Mouse (Mus musculus) embryonic facial prominence, embryonic 10.5 days (tissue): ENCODE results near the gene Mrc2. TPM values are rescaled to one million over a fixed set of nuclear protein-coding genes. Genes with fewer than 3 reads are reported as not detected.

Experiments used
- DNase-seq: peaks from one replicate; pipeline ENCODE4 v3.0.0-alpha.2; 2017; ENCODE audit warnings: low spot score
- H3K27ac ChIP-seq: fragments of 300-500 bp; sonication (generic); replicated peaks from 2 replicates; pipeline ENCODE4 v1.5.1; 2016; ENCODE audit warnings: mild to moderate bottlenecking
- H3K27me3 ChIP-seq: fragments of 300-500 bp; sonication (generic); replicated peaks from 2 replicates; pipeline ENCODE4 v1.6.1; 2016; ENCODE audit warnings: low read depth, mild to moderate bottlenecking; ENCODE audit not compliant: poor library complexity, severe bottlenecking
- H3K36me3 ChIP-seq: fragments of 300-500 bp; sonication (generic); replicated peaks from 2 replicates; pipeline ENCODE4 v1.6.1; 2016; ENCODE audit warnings: mild to moderate bottlenecking, moderate library complexity
- H3K4me1 ChIP-seq: fragments of 300-500 bp; sonication (generic); 2 replicates; pipeline ENCODE4 v1.6.1; 2016
- H3K4me3 ChIP-seq: fragments of 300-500 bp; sonication (generic); 2 replicates; pipeline ENCODE4 v1.5.1; 2016; ENCODE audit warnings: mild to moderate bottlenecking, moderate library complexity
- H3K9me3 ChIP-seq: fragments of 300-500 bp; sonication (generic); 2 replicates; pipeline ENCODE4 v1.6.1; 2016; ENCODE audit warnings: mild to moderate bottlenecking
- WGBS: fragments of 180-500 bp; shearing (Covaris S2); methylation state at CpG from one replicate; pipeline ENCODE4 v1.1.7; 2016; 5-methylcytosine and 5-hydroxymethylcytosine counted together
- polyA plus RNA-seq: library from polyadenylated mRNA; unstranded; fragments of >200 nt; fragmentation: Nextera tagmentation; extraction: Ambion mirVana; gene quantifications from 2 replicates; pipeline ENCODE4 v1.2.1, GENCODE M21; 2016

Mrc2 gene
- 26.9 and 27.6 TPM in 2 replicates for polyA plus RNA-seq

GRCm38 (mm10) chr11:105292124-105293071 lies at the start of gene Mrc2:
Mrc2 (plus strand) TSS chr11:105292643.
- under 1% methylated on average over 75 of the region's 75 CpGs for WGBS
- peaks cover 68% of the 10 kb centered on the region for H3K4me1 ChIP-seq
- peak; percentile 90 for DNase-seq
- peak within 1 kb of the TSS; percentile 96 for H3K27ac ChIP-seq
- no peaks in the 10 kb centered on the region for H3K27me3 ChIP-seq
- H3K36me3 ChIP-seq: peaks cover 53% of the 10 kb centered on the region
- H3K9me3 ChIP-seq: no peaks in the 10 kb centered on the region
- H3K4me3 ChIP-seq: peak within 1 kb of the TSS; percentile 79

GRCm38 (mm10) chr11:105246369-105246768 lies 46.1 kb upstream of the Mrc2 start:
- DNase-seq: no peak
- Histone ChIP-seq H3K4me3 (no peak overlapping the region), H3K36me3 (peaks cover 100% of the 10 kb centered on the region), H3K9me3 (no peaks in the 10 kb centered on the region), H3K27me3 (no peaks in the 10 kb centered on the region), H3K27ac (no peak overlapping the region), H3K4me1 (no peaks in the 10 kb centered on the region)
- WGBS: 97% methylated on average over 1 of the region's 1 CpGs

- Histone ChIP-seq H3K27me3 (no peaks in the 10 kb centered on the region), H3K4me3 (no peak overlapping the region), H3K4me1 (no peaks in the 10 kb centered on the region), H3K9me3 (no peaks in the 10 kb centered on the region), H3K27ac (no peak overlapping the region), H3K36me3 (peaks cover 100% of the 10 kb centered on the region)
- no peak for DNase-seq
- WGBS: 91% methylated on average over 6 of the region's 6 CpGs
These were observed 45.7 kb upstream of the Mrc2 start for GRCm38 (mm10) chr11:105246785-105247184.

GRCm38 (mm10) chr11:105247321-105247720 lies 45.1 kb upstream of the Mrc2 start:
- no peaks in the 10 kb centered on the region for H3K4me1 ChIP-seq
- no peaks in the 10 kb centered on the region for H3K27me3 ChIP-seq
- H3K36me3 ChIP-seq: peaks cover 100% of the 10 kb centered on the region
- no peak overlapping the region for H3K4me3 ChIP-seq
- no peak overlapping the region for H3K27ac ChIP-seq
- DNase-seq: no peak
- 96% methylated on average over 5 of the region's 5 CpGs for WGBS
- H3K9me3 ChIP-seq: no peaks in the 10 kb centered on the region

GRCm38 (mm10) chr11:105259733-105260132 lies 32.7 kb upstream of the Mrc2 start:
- Histone ChIP-seq H3K27ac (no peak overlapping the region), H3K9me3 (no peaks in the 10 kb centered on the region), H3K4me3 (no peak overlapping the region), H3K36me3 (peaks cover 84% of the 10 kb centered on the region), H3K27me3 (no peaks in the 10 kb centered on the region), H3K4me1 (no peaks in the 10 kb centered on the region)
- DNase-seq: no peak
- WGBS: 72% methylated on average over 3 of the region's 3 CpGs

GRCm38 (mm10) chr11:105261116-105261515 lies 31.3 kb upstream of the Mrc2 start:
- peaks cover 78% of the 10 kb centered on the region for H3K36me3 ChIP-seq
- 88% methylated on average over 5 of the region's 5 CpGs for WGBS
- no peaks in the 10 kb centered on the region for H3K4me1 ChIP-seq
- H3K27me3 ChIP-seq: no peaks in the 10 kb centered on the region
- no peak for DNase-seq
- no peak overlapping the region for H3K27ac ChIP-seq
- no peaks in the 10 kb centered on the region for H3K9me3 ChIP-seq
- H3K4me3 ChIP-seq: no peak overlapping the region

- DNase-seq: no peak
- no peaks in the 10 kb centered on the region for H3K27me3 ChIP-seq
- H3K4me3 ChIP-seq: no peak overlapping the region
- no peaks in the 10 kb centered on the region for H3K9me3 ChIP-seq
- peaks cover 78% of the 10 kb centered on the region for H3K36me3 ChIP-seq
- H3K27ac ChIP-seq: no peak overlapping the region
- 86% methylated on average over 4 of the region's 4 CpGs for WGBS
- H3K4me1 ChIP-seq: no peaks in the 10 kb centered on the region
These were observed 30.7 kb upstream of the Mrc2 start for GRCm38 (mm10) chr11:105261601-105262351.

- no peaks in the 10 kb centered on the region for H3K4me1 ChIP-seq
- no peaks in the 10 kb centered on the region for H3K9me3 ChIP-seq
- peaks cover 79% of the 10 kb centered on the region for H3K36me3 ChIP-seq
- no peak overlapping the region for H3K27ac ChIP-seq
- H3K4me3 ChIP-seq: no peak overlapping the region
- no peaks in the 10 kb centered on the region for H3K27me3 ChIP-seq
- DNase-seq: no peak
These were observed 27.9 kb upstream of the Mrc2 start for GRCm38 (mm10) chr11:105264506-105264905.

- no peaks in the 10 kb centered on the region for H3K4me1 ChIP-seq
- no peaks in the 10 kb centered on the region for H3K9me3 ChIP-seq
- no peak for DNase-seq
- H3K27ac ChIP-seq: no peak overlapping the region
- no peak overlapping the region for H3K4me3 ChIP-seq
- WGBS: 91% methylated on average over 3 of the region's 3 CpGs
- peaks cover 78% of the 10 kb centered on the region for H3K36me3 ChIP-seq
- H3K27me3 ChIP-seq: no peaks in the 10 kb centered on the region
These were observed 27.5 kb upstream of the Mrc2 start for GRCm38 (mm10) chr11:105264988-105265387.

- Histone ChIP-seq H3K4me1 (no peaks in the 10 kb centered on the region), H3K36me3 (peaks cover 81% of the 10 kb centered on the region), H3K9me3 (no peaks in the 10 kb centered on the region), H3K4me3 (no peak overlapping the region), H3K27ac (no peak overlapping the region), H3K27me3 (no peaks in the 10 kb centered on the region)
- DNase-seq: peak; percentile 62
- WGBS: 19% methylated on average over 2 of the region's 2 CpGs
These were observed 22.3 kb upstream of the Mrc2 start for GRCm38 (mm10) chr11:105270155-105270554.

GRCm38 (mm10) chr11:105280456-105280855 lies 12.0 kb upstream of the Mrc2 start:
- Histone ChIP-seq H3K4me3 (no peak overlapping the region), H3K27me3 (no peaks in the 10 kb centered on the region), H3K36me3 (peaks cover 88% of the 10 kb centered on the region), H3K27ac (no peak overlapping the region), H3K4me1 (peaks cover 55% of the 10 kb centered on the region), H3K9me3 (no peaks in the 10 kb centered on the region)
- DNase-seq: no peak
- 59% methylated on average over 6 of the region's 6 CpGs for WGBS

- Histone ChIP-seq H3K27ac (0 out of 2 replicates have a peak overlapping the region, but pooled peaks have one; percentile 76), H3K4me3 (no peak overlapping the region), H3K27me3 (no peaks in the 10 kb centered on the region), H3K9me3 (no peaks in the 10 kb centered on the region), H3K36me3 (peaks cover 88% of the 10 kb centered on the region), H3K4me1 (peaks cover 64% of the 10 kb centered on the region)
- WGBS: 83% methylated on average over 7 of the region's 7 CpGs
- no peak for DNase-seq
These were observed 11.2 kb upstream of the Mrc2 start for GRCm38 (mm10) chr11:105281291-105281690.
